Mouse (Mus musculus) heart, embryonic 14.5 days (tissue): ENCODE measurements around the gene Fam102a. TPM values are rescaled to one million over a fixed set of nuclear protein-coding genes. Genes with fewer than 3 reads are reported as not detected.

Experiments
- ATAC-seq: fragments of 200-750 bp; cut with Nextera tagmentation; 2 replicates; pipeline ENCODE4 v1.8.0; 2017; ENCODE audit warnings: low read depth, moderate TSS enrichment; ENCODE audit not compliant: insufficient number of reproducible peaks, insufficient read depth, low FRiP score
- H3K27ac ChIP-seq, 2 experiments: fragments of 200-500 bp in 1 of 2; fragments of 300-500 bp in 1 of 2; sonication (generic) in 1 of 2; replicated peaks in 1 of 2; 2 replicates each; pipeline ENCODE4 v1.5.1; 2012 to 2014; ENCODE audit warnings: low read depth in 2 of 2, low read length in 2 of 2, control low read depth in 1 of 2, mild to moderate bottlenecking in 1 of 2, mixed read lengths in 1 of 2; ENCODE audit not compliant: control insufficient read depth in 1 of 2, insufficient read depth in 1 of 2
- H3K27me3 ChIP-seq: fragments of 300-500 bp; sonication (generic); 2 replicates; pipeline ENCODE4 v1.6.1; 2014; ENCODE audit warnings: mild to moderate bottlenecking, low read length, control low read depth; ENCODE audit not compliant: control insufficient read depth, insufficient read depth
- H3K36me3 ChIP-seq: fragments of 300-500 bp; sonication (generic); 2 replicates; pipeline ENCODE4 v1.6.1; 2014; ENCODE audit warnings: mild to moderate bottlenecking, control low read depth, low read length, mixed read lengths; ENCODE audit not compliant: control insufficient read depth, insufficient read depth
- H3K4me1 ChIP-seq, 2 experiments: fragments of 200-500 bp in 1 of 2; fragments of 300-500 bp in 1 of 2; sonication (generic) in 1 of 2; 2 replicates each; pipeline ENCODE4 v1.6.1; 2012 to 2014; ENCODE audit warnings: low read length in 2 of 2, control low read depth in 1 of 2, mixed read lengths in 1 of 2; ENCODE audit not compliant: control insufficient read depth in 2 of 2, insufficient read depth in 2 of 2
- H3K4me2 ChIP-seq: fragments of 300-500 bp; sonication (generic); 2 replicates; pipeline ENCODE4 v1.6.1; 2014; ENCODE audit warnings: mild to moderate bottlenecking, low read length
- H3K4me3 ChIP-seq, 2 experiments: fragments of 200-500 bp in 1 of 2; fragments of 300-500 bp in 1 of 2; sonication (generic) in 1 of 2; 2 replicates each; pipeline ENCODE4 v1.5.1; 2012 to 2014; ENCODE audit warnings: low read length in 2 of 2, mild to moderate bottlenecking in 2 of 2, control low read depth in 1 of 2, low read depth in 1 of 2, moderate library complexity in 1 of 2; ENCODE audit not compliant: control insufficient read depth in 1 of 2, insufficient read depth in 1 of 2
- H3K9ac ChIP-seq: fragments of 300-500 bp; sonication (generic); 2 replicates; pipeline ENCODE4 v1.6.1; 2014; ENCODE audit warnings: mild to moderate bottlenecking, low read length
- H3K9me3 ChIP-seq: fragments of 300-500 bp; sonication (generic); 2 replicates; pipeline ENCODE4 v1.6.1; 2016; ENCODE audit warnings: low read length, control low read depth; ENCODE audit not compliant: control insufficient read depth
- WGBS: fragments of 180-500 bp; shearing (Covaris S2); extraction: QIAGEN DNeasy Blood & Tissue Kit; methylation state at CpG from one replicate; pipeline ENCODE4 v1.1.7; 2014; 5-methylcytosine and 5-hydroxymethylcytosine counted together
- polyA plus RNA-seq: library from polyadenylated mRNA; unstranded; fragments of >200 nt; fragmentation: Nextera tagmentation; extraction: Ambion mirVana; gene quantifications from 2 replicates; pipeline ENCODE4 v1.2.1, GENCODE M21; 2014

Gene Fam102a
- polyA plus RNA-seq, 1 experiment from 2014 or later, result 6.3 TPM

DNA sequence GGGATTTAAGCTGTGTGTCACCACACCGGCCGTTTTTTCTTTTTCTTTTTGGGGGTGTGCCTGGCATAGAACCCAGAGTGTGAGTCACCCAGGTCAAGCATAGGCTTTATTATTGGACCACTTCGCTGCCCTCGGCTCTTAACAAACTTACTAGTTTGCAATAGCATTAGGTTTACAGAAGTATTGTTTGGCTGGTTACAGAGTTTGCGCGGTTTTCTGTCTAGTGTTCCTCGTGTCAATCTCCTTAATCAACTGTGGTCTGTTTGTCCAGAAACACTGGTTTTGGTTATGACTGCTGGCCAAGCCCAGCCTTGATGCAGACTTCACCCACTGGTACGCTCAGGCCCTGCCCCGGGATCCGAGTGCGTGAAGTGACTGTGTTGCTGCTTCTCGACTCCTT is 32.3 kb upstream of the Fam102a start:
- ATAC-seq, result no peak
- H3K27ac ChIP-seq, result no peak overlapping the region
- H3K9ac ChIP-seq, result no peak overlapping the region
- WGBS, result 89% methylated on average over 12 of the region's 12 CpGs
- no peaks in the 10 kb centered on the region for H3K27me3 ChIP-seq
- H3K36me3 ChIP-seq, result no peaks in the 10 kb centered on the region
- no peak overlapping the region for H3K4me2 ChIP-seq
- H3K9me3 ChIP-seq, result peaks cover 11% of the 10 kb centered on the region; the same call in 1 of the 2 replicates
- no peak overlapping the region for H3K4me3 ChIP-seq
- peaks cover 3 to 7% of the 10 kb centered on the region in 2 experiments; a peak in 1 of 4 replicates for H3K4me1 ChIP-seq

DNA sequence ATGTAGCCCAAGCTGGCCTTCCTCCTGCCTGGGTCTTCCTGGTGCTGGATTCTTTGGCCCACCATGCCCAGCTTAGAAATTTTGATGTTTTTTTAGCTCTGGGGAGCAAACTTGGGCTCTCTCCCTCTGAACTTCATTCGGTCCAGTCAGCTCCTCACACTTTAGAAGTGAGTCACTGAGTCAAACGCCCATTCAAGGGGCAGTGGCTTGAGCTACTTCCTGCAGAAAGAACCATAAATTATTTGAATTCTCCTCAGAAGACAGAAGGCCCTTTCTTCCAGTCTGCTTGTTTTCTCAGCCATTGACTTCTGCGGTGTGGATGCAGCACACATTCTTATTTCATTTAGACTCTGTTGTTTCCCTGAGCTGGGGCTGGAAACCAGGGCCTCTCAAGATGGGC is 31.5 kb upstream of the Fam102a start:
- WGBS, result 54% methylated on average over 3 of the region's 3 CpGs
- Histone ChIP-seq H3K27me3 (no peaks in the 10 kb centered on the region), H3K4me2 (no peak overlapping the region), H3K9ac (no peak overlapping the region), H3K27ac (no peak overlapping the region), H3K4me3 (no peak overlapping the region), H3K4me1 (peaks cover 3 to 9% of the 10 kb centered on the region in 2 experiments; a peak in 1 of 4 replicates), H3K36me3 (no peaks in the 10 kb centered on the region), H3K9me3 (peaks cover 9% of the 10 kb centered on the region; the same call in 1 of the 2 replicates)
- no peak for ATAC-seq

DNA sequence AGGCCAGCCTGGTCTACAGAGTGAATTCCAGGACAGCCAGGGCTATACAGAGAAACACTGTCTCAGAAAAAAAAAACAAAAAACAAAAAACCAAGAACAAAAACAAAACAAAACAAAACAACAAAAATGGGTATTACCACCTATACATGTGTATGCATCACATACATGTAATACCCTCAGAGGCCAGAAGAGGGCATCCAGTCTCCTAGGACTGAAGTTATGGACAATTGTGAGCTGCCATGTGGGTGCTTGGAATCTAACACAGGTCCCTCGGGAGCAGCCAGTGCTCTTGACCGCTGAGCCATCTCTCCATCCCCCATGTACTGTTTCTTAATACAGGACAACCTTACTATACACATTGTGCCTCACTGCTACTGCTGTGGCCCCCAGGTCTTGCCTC is 29.6 kb upstream of the Fam102a start:
- no peak overlapping the region for H3K27ac ChIP-seq
- WGBS, result 95% methylated on average over 2 of the region's 2 CpGs
- no peaks in the 10 kb centered on the region for H3K36me3 ChIP-seq
- no peak overlapping the region for H3K4me3 ChIP-seq
- no peaks in the 10 kb centered on the region for H3K27me3 ChIP-seq
- H3K9ac ChIP-seq, result no peak overlapping the region
- peaks cover 9 to 15% of the 10 kb centered on the region in 2 experiments for H3K4me1 ChIP-seq
- no peak overlapping the region for H3K4me2 ChIP-seq
- no peak for ATAC-seq
- 0 out of 2 replicates have a peak, but pooled peaks cover 3% of the 10 kb centered on the region for H3K9me3 ChIP-seq

DNA sequence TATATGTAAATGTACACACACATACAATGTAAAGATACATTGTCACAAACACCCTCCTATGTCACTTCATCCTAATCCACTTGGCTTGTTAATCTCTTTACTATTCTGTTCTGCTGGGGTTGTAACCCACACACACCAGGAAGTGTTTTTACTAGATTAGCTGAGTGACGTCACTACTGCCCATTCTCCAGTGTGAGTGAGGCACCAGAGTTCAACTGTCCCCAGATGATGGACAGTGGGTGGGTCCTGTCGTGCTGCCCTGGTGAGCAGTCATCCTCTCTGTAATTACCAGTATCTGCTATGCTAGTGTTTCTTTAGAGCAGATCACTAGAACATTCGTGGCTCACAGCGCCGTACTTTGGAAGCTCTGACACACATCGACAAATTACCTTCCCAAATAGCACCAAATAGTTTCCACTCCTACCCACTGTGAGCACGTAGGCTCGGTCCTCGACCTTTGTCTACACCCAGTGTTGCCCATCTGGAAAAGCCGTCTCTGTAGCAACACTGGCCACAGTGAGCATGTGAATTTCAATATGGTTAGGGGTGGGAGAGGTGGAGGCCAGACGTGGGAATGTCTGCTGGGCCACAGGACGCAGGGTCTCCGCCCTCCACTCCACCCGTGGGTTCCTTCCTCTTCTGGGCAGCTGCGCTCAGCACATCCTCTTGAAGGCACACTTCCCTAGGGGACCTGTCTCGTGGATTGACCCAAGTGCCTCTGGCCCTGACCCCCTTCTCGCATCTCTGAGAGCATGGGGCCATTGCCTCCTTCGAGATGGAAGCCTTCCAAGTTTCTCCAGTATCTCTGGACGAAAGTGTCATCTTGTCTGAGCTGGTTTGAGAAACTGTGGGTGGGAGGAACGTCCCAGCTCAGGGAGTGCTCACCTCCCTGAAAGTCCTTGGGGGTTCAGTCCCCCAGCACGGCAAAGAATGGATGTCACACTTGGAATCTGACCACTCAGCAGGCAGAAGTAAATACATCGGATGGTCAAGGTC is 28.2 kb upstream of the Fam102a start:
- 57% methylated on average over 22 of the region's 22 CpGs for WGBS

DNA sequence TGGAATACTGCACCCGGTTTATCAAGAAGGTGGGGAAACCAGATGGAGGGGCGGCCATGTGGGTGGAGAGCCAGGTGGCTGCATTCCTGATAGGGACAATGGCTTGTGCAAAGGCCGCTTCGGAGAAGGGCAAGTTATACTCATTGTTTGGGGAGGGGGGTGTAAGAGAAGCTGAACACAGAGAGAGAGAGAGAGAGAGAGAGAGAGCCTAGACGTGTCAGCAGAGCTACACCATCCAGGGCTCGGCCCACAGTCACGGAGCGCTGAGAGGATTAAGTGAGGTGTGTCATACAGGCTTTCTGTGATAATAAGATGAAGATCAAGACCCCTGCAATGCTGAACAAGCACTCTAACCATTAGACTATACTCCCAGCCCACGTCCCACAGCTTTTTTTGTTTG is 27.2 kb upstream of the Fam102a start:
- 0 out of 2 replicates have a peak, but pooled peaks cover 3% of the 10 kb centered on the region for H3K9me3 ChIP-seq
- no peak overlapping the region for H3K27ac ChIP-seq
- peaks cover 9 to 15% of the 10 kb centered on the region in 2 experiments for H3K4me1 ChIP-seq
- H3K4me2 ChIP-seq, result no peak overlapping the region
- H3K9ac ChIP-seq, result no peak overlapping the region
- WGBS, result 59% methylated on average over 9 of the region's 9 CpGs
- ATAC-seq, result no peak
- no peaks in the 10 kb centered on the region for H3K27me3 ChIP-seq
- H3K4me3 ChIP-seq, result no peak overlapping the region
- no peaks in the 10 kb centered on the region for H3K36me3 ChIP-seq

More for the DNA sequence above, 28.2 kb upstream of the Fam102a start:
- Histone ChIP-seq H3K27ac (no peak overlapping the region), H3K9me3 (0 out of 2 replicates have a peak, but pooled peaks cover 3% of the 10 kb centered on the region), H3K4me3 (no peak overlapping the region), H3K9ac (no peak overlapping the region), H3K27me3 (no peaks in the 10 kb centered on the region), H3K4me2 (no peak overlapping the region), H3K36me3 (no peaks in the 10 kb centered on the region), H3K4me1 (peaks cover 9 to 15% of the 10 kb centered on the region in 2 experiments)
- no peak for ATAC-seq

DNA sequence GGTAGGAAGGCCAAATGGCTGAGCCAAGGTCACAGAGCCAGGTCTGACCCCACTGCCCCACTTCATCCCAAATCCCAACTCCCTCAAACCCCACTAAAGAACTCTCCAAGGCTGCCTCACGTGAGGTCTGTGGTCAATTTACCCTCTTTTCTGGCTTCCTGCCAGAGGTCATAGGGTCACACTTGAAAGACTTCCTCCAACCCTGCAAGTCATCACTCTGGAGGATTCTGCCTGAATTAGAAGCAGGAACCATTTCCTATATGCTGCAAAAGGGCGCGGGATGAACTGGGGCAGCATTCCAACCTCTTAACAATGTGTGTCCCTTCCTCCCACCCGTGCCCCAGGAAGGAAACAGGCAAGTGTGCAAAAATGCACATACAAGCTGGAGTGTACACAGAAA is 25.8 kb upstream of the Fam102a start:
- ATAC-seq, result no peak
- Histone ChIP-seq H3K9ac (no peak overlapping the region), H3K4me1 (peaks cover 11 to 15% of the 10 kb centered on the region in 2 experiments), H3K4me2 (no peak overlapping the region), H3K27me3 (no peaks in the 10 kb centered on the region), H3K27ac (peak overlapping the region; percentile 69 to 77; a peak in 3 of 4 replicates), H3K9me3 (0 out of 2 replicates have a peak, but pooled peaks cover 3% of the 10 kb centered on the region), H3K36me3 (no peaks in the 10 kb centered on the region), H3K4me3 (no peak overlapping the region)
- WGBS, result 7% methylated on average over 4 of the region's 4 CpGs

DNA sequence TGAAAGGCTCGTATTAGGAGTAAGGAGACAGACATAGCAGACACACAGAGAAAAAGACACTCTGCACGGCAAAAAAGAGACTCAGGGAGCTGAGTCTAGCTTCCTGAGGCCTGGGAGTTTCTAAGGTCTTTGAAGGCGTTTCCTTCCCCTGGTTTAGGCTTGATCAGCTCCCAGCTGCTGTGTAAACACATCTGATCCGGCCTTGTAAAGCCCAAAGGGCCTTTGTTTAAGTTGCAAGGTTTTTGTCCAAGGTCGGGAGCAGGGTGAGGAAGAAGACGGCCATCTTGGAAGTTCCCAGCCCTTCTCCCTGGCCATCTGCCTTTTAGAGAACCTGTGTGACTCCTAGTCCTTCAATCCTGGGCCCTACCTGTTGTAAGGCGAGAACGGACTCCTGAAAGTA is 25.2 kb upstream of the Fam102a start:
- no peak overlapping the region for H3K4me3 ChIP-seq
- no peak for ATAC-seq
- 59% methylated on average over 8 of the region's 8 CpGs for WGBS
- H3K4me1 ChIP-seq, result peaks cover 15 to 19% of the 10 kb centered on the region in 2 experiments
- no peaks in the 10 kb centered on the region for H3K36me3 ChIP-seq
- H3K27ac ChIP-seq, result peak overlapping the region; percentile 69 to 77
- H3K4me2 ChIP-seq, result no peak overlapping the region
- no peaks in the 10 kb centered on the region for H3K27me3 ChIP-seq
- 0 out of 2 replicates have a peak, but pooled peaks cover 3% of the 10 kb centered on the region for H3K9me3 ChIP-seq
- H3K9ac ChIP-seq, result no peak overlapping the region
